Mouse (Mus musculus) lung, embryonic 15.5 days (tissue): ENCODE measurements around the gene Itpk1. TPM values are rescaled to one million over a fixed set of nuclear protein-coding genes. Genes with fewer than 3 reads are reported as not detected.

Source experiments
- ATAC-seq: fragments of 200-750 bp; cut with Nextera tagmentation; 2 replicates; pipeline ENCODE4 v1.8.0; 2017; ENCODE audit warnings: moderate number of reproducible peaks, borderline replicate concordance; ENCODE audit not compliant: low FRiP score, low TSS enrichment; ENCODE audit errors: extremely low read depth
- H3K27ac ChIP-seq: fragments of 300-500 bp; sonication (generic); 2 replicates; pipeline ENCODE4 v1.5.1; 2015; ENCODE audit warnings: moderate library complexity, mild to moderate bottlenecking, inconsistent platforms
- H3K27me3 ChIP-seq: fragments of 300-500 bp; sonication (generic); 2 replicates; pipeline ENCODE4 v1.6.1; 2015; ENCODE audit warnings: inconsistent platforms
- H3K36me3 ChIP-seq: fragments of 300-500 bp; sonication (generic); 2 replicates; pipeline ENCODE4 v1.6.1; 2015; ENCODE audit warnings: inconsistent platforms
- H3K4me1 ChIP-seq: fragments of 300-500 bp; sonication (generic); 2 replicates; pipeline ENCODE4 v1.6.1; 2015; ENCODE audit warnings: inconsistent platforms
- H3K4me2 ChIP-seq: fragments of 300-500 bp; sonication (generic); 2 replicates; pipeline ENCODE4 v1.6.1; 2015; ENCODE audit warnings: inconsistent platforms, mild to moderate bottlenecking, moderate library complexity
- H3K4me3 ChIP-seq: fragments of 300-500 bp; sonication (generic); 2 replicates; pipeline ENCODE4 v1.5.1; 2015; ENCODE audit warnings: mild to moderate bottlenecking, inconsistent platforms
- H3K9ac ChIP-seq: fragments of 300-500 bp; sonication (generic); 2 replicates; pipeline ENCODE4 v1.6.1; 2015; ENCODE audit warnings: inconsistent platforms
- H3K9me3 ChIP-seq: fragments of 300-500 bp; sonication (generic); 2 replicates; pipeline ENCODE4 v1.6.1; 2016; ENCODE audit warnings: inconsistent platforms
- WGBS: fragments of 180-500 bp; shearing (Covaris S2); methylation state at CpG from one replicate; pipeline ENCODE4 v1.1.7; 2015; 5-methylcytosine and 5-hydroxymethylcytosine counted together
- polyA plus RNA-seq: library from polyadenylated mRNA; unstranded; fragments of >200 nt; fragmentation: Nextera tagmentation; extraction: Ambion mirVana; gene quantifications from 2 replicates; pipeline ENCODE4 v1.2.1, GENCODE M21; 2015

Gene Itpk1
- polyA plus RNA-seq, 1 experiment from 2014 or later = 9.6 TPM

- no peaks in the 10 kb centered on the region for H3K4me1 ChIP-seq
- no peaks in the 10 kb centered on the region for H3K9me3 ChIP-seq
- H3K4me2 ChIP-seq = no peak overlapping the region
- no peaks in the 10 kb centered on the region for H3K36me3 ChIP-seq
- WGBS = 47% methylated on average over 10 of the region's 10 CpGs
- H3K27ac ChIP-seq = no peak overlapping the region
- H3K9ac ChIP-seq = no peak overlapping the region
- ATAC-seq = no peak
- no peak overlapping the region for H3K4me3 ChIP-seq
- H3K27me3 ChIP-seq = no peaks in the 10 kb centered on the region
Observed at GRCm38 (mm10) chr12:102576659-102577398, 127.9 kb downstream of the Itpk1 start.

- no peak for ATAC-seq
- no peaks in the 10 kb centered on the region for H3K9me3 ChIP-seq
- H3K4me3 ChIP-seq = no peak overlapping the region
- no peaks in the 10 kb centered on the region for H3K27me3 ChIP-seq
- H3K9ac ChIP-seq = no peak overlapping the region
- H3K4me1 ChIP-seq = no peaks in the 10 kb centered on the region
- no peak overlapping the region for H3K4me2 ChIP-seq
- 75% methylated on average over 5 of the region's 5 CpGs for WGBS
- no peak overlapping the region for H3K27ac ChIP-seq
- H3K36me3 ChIP-seq = no peaks in the 10 kb centered on the region
Observed at GRCm38 (mm10) chr12:102575541-102576329, 129.0 kb downstream of the Itpk1 start.

GRCm38 (mm10) chr12:102573036-102573435, 131.7 kb downstream of the Itpk1 start:
- Histone ChIP-seq H3K9ac (no peak overlapping the region), H3K4me2 (no peak overlapping the region), H3K4me1 (0 out of 2 replicates have a peak, but pooled peaks cover 3% of the 10 kb centered on the region), H3K27me3 (no peaks in the 10 kb centered on the region), H3K9me3 (no peaks in the 10 kb centered on the region), H3K27ac (no peak overlapping the region), H3K36me3 (no peaks in the 10 kb centered on the region), H3K4me3 (no peak overlapping the region)
- 75% methylated on average over 7 of the region's 7 CpGs for WGBS
- ATAC-seq = no peak

GRCm38 (mm10) chr12:102571666-102572065, 133.1 kb downstream of the Itpk1 start:
- 85% methylated on average over 9 of the region's 9 CpGs for WGBS
- no peaks in the 10 kb centered on the region for H3K9me3 ChIP-seq
- H3K4me2 ChIP-seq = no peak overlapping the region
- H3K27me3 ChIP-seq = no peaks in the 10 kb centered on the region
- ATAC-seq = no peak
- H3K27ac ChIP-seq = no peak overlapping the region
- H3K9ac ChIP-seq = no peak overlapping the region
- 0 out of 2 replicates have a peak, but pooled peaks cover 3% of the 10 kb centered on the region for H3K4me1 ChIP-seq
- no peak overlapping the region for H3K4me3 ChIP-seq
- no peaks in the 10 kb centered on the region for H3K36me3 ChIP-seq

GRCm38 (mm10) chr12:102570734-102571133, 134.0 kb downstream of the Itpk1 start:
- Histone ChIP-seq H3K4me3 (no peak overlapping the region), H3K27me3 (no peaks in the 10 kb centered on the region), H3K9ac (no peak overlapping the region), H3K4me2 (no peak overlapping the region), H3K9me3 (no peaks in the 10 kb centered on the region), H3K4me1 (0 out of 2 replicates have a peak, but pooled peaks cover 3% of the 10 kb centered on the region), H3K27ac (no peak overlapping the region), H3K36me3 (no peaks in the 10 kb centered on the region)
- WGBS = 59% methylated on average over 5 of the region's 5 CpGs
- ATAC-seq = no peak

GRCm38 (mm10) chr12:102570111-102570510, 134.6 kb downstream of the Itpk1 start:
- Histone ChIP-seq H3K4me3 (no peak overlapping the region), H3K36me3 (no peaks in the 10 kb centered on the region), H3K27ac (no peak overlapping the region), H3K27me3 (no peaks in the 10 kb centered on the region), H3K9ac (no peak overlapping the region), H3K4me2 (no peak overlapping the region), H3K9me3 (no peaks in the 10 kb centered on the region), H3K4me1 (0 out of 2 replicates have a peak, but pooled peaks cover 3% of the 10 kb centered on the region)
- WGBS = 76% methylated on average over 13 of the region's 13 CpGs
- ATAC-seq = no peak

- no peak for ATAC-seq
- no peaks in the 10 kb centered on the region for H3K27me3 ChIP-seq
- 61% methylated on average over 7 of the region's 7 CpGs for WGBS
Observed at GRCm38 (mm10) chr12:102568219-102568618, 136.5 kb downstream of the Itpk1 start.

GRCm38 (mm10) chr12:102566951-102567350, 137.8 kb downstream of the Itpk1 start:
- no peak overlapping the region for H3K4me3 ChIP-seq
- ATAC-seq = no peak
- H3K4me2 ChIP-seq = no peak overlapping the region
- H3K27me3 ChIP-seq = no peaks in the 10 kb centered on the region
- no peak overlapping the region for H3K9ac ChIP-seq
- WGBS = 65% methylated on average over 2 of the region's 2 CpGs
- no peaks in the 10 kb centered on the region for H3K9me3 ChIP-seq
- H3K36me3 ChIP-seq = no peaks in the 10 kb centered on the region
- 0 out of 2 replicates have a peak, but pooled peaks cover 3% of the 10 kb centered on the region for H3K4me1 ChIP-seq
- no peak overlapping the region for H3K27ac ChIP-seq

More at GRCm38 (mm10) chr12:102568219-102568618, 136.5 kb downstream of the Itpk1 start:
- Histone ChIP-seq H3K4me1 (0 out of 2 replicates have a peak, but pooled peaks cover 3% of the 10 kb centered on the region), H3K27ac (no peak overlapping the region), H3K9ac (no peak overlapping the region), H3K4me2 (no peak overlapping the region), H3K4me3 (no peak overlapping the region), H3K36me3 (no peaks in the 10 kb centered on the region), H3K9me3 (no peaks in the 10 kb centered on the region)

GRCm38 (mm10) chr12:102565086-102565485, 139.6 kb downstream of the Itpk1 start:
- Histone ChIP-seq H3K27me3 (no peaks in the 10 kb centered on the region), H3K36me3 (no peaks in the 10 kb centered on the region)
- 71% methylated on average over 6 of the region's 6 CpGs for WGBS

GRCm38 (mm10) chr12:102557372-102557771, 147.4 kb downstream of the Itpk1 start:
- Histone ChIP-seq H3K36me3 (no peaks in the 10 kb centered on the region), H3K4me1 (0 out of 2 replicates have a peak, but pooled peaks cover 2% of the 10 kb centered on the region), H3K27ac (no peak overlapping the region), H3K27me3 (peaks cover 24% of the 10 kb centered on the region), H3K4me3 (no peak overlapping the region), H3K9me3 (no peaks in the 10 kb centered on the region), H3K4me2 (no peak overlapping the region), H3K9ac (no peak overlapping the region)
- WGBS = 74% methylated on average over 5 of the region's 5 CpGs
- ATAC-seq = no peak

More at GRCm38 (mm10) chr12:102565086-102565485, 139.6 kb downstream of the Itpk1 start:
- H3K4me3 ChIP-seq = no peak overlapping the region
- no peak for ATAC-seq
- H3K27ac ChIP-seq = no peak overlapping the region
- no peak overlapping the region for H3K4me2 ChIP-seq
- H3K9me3 ChIP-seq = no peaks in the 10 kb centered on the region
- no peak overlapping the region for H3K9ac ChIP-seq
- 0 out of 2 replicates have a peak, but pooled peaks cover 2% of the 10 kb centered on the region for H3K4me1 ChIP-seq

- Histone ChIP-seq H3K27me3 (peaks cover 24% of the 10 kb centered on the region), H3K36me3 (no peaks in the 10 kb centered on the region), H3K27ac (no peak overlapping the region), H3K4me3 (no peak overlapping the region), H3K9me3 (no peaks in the 10 kb centered on the region), H3K9ac (no peak overlapping the region), H3K4me2 (no peak overlapping the region), H3K4me1 (0 out of 2 replicates have a peak, but pooled peaks cover 2% of the 10 kb centered on the region)
- 64% methylated on average over 3 of the region's 3 CpGs for WGBS
- no peak for ATAC-seq
Observed at GRCm38 (mm10) chr12:102555850-102556249, 148.9 kb downstream of the Itpk1 start.
